In genomic region chr9:98952171-98953050, GRCm38 (mm10) we compare ENCODE assay signal across 10 mouse cellular contexts. TPM values are rescaled to one million over a fixed set of nuclear protein-coding genes. Genes with fewer than 3 reads are reported as not detected.
DNase-seq lines count a peak whose midpoint lies in the region; ATAC-seq and TF ChIP-seq lines count a peak whose summit lies in the region.
"Had no signal": no experiment of that assay in that cellular context is flagged by ENCODE, and none has a peak within 500 bp of the region (broad histone marks: within the 10 kb centered on the region; RNA-seq: fewer than 3 reads in every experiment).

No protein-coding gene starts in this region.

- no peak overlapping the region for H3K27ac ChIP-seq in lung, embryonic 14.5 days (ENCODE audit: low read depth)
- H3K27ac ChIP-seq in hindbrain, postnatal 0 days = no peak overlapping the region
- H3K27ac ChIP-seq in neural tube, embryonic 13.5 days (replicated peaks) = no peak overlapping the region
- H3K27ac ChIP-seq: liver, embryonic 13.5 days had no signal

- no peak overlapping the region for H3K4me3 ChIP-seq in lung, embryonic 14.5 days (ENCODE audit: low read depth, low read length)
- peak overlapping the region; percentile 20 for H3K4me3 ChIP-seq in hindbrain, postnatal 0 days (ENCODE audit: low read length)
- H3K4me3 ChIP-seq in neural tube, embryonic 13.5 days = peak overlapping the region; percentile 23
- H3K4me3 ChIP-seq: liver, embryonic 13.5 days had no signal

- 0 out of 2 replicates have a peak, but pooled peaks have one; percentile 13 for TF ChIP-seq CTCF in lung, embryonic 14.5 days (IDR thresholded peaks at IDR 0.05; ENCODE audit: low read depth)
- peak; percentile 45 for TF ChIP-seq CTCF in hindbrain, postnatal 0 days (IDR thresholded peaks at IDR 0.05; ENCODE audit: low read depth)

- H3K9me3 ChIP-seq in lung, embryonic 14.5 days (ENCODE audit: low read depth, low read length) = no peaks in the 10 kb centered on the region
- H3K9me3 ChIP-seq in hindbrain, postnatal 0 days (ENCODE audit: low read length) = no peaks in the 10 kb centered on the region
- no peaks in the 10 kb centered on the region for H3K9me3 ChIP-seq in neural tube, embryonic 13.5 days
- H3K9me3 ChIP-seq: liver, embryonic 13.5 days had no signal

- peaks cover 80% of the 10 kb centered on the region for H3K27me3 ChIP-seq in lung, embryonic 14.5 days (ENCODE audit: insufficient read depth, low read length)
- peaks cover 62% of the 10 kb centered on the region for H3K27me3 ChIP-seq in hindbrain, postnatal 0 days (ENCODE audit: insufficient read depth, low read length)
- H3K27me3 ChIP-seq in neural tube, embryonic 13.5 days = peaks cover 94% of the 10 kb centered on the region

- peak; percentile 19 for DNase-seq in adrenal gland, postnatal 10 days
- DNase-seq in adrenal gland, adult 18-20 months (ENCODE audit: low spot score in 2 of 2) = no peak
- peak; percentile 39 for DNase-seq in lung, embryonic 14.5 days
- DNase-seq in lung, postnatal 25 days (ENCODE audit: low spot score) = no peak
- peak; percentile 48 for DNase-seq in hindbrain, postnatal 0 days (ENCODE audit: low spot score)
- no peak for DNase-seq in gastrocnemius, postnatal 10 days
- DNase-seq: liver, embryonic 13.5 days had no signal

- H3K36me3 ChIP-seq in lung, embryonic 14.5 days (ENCODE audit: insufficient read depth) = no peaks in the 10 kb centered on the region
- H3K36me3 ChIP-seq in hindbrain, postnatal 0 days (ENCODE audit: insufficient read depth, low read length) = no peaks in the 10 kb centered on the region
- no peaks in the 10 kb centered on the region for H3K36me3 ChIP-seq in neural tube, embryonic 13.5 days
- H3K36me3 ChIP-seq: liver, embryonic 13.5 days had no signal

- H3K4me1 ChIP-seq in lung, embryonic 14.5 days (ENCODE audit: insufficient read depth) = peaks cover 6% of the 10 kb centered on the region; the same call in 1 of the 2 replicates
- H3K4me1 ChIP-seq in hindbrain, postnatal 0 days (ENCODE audit: insufficient read depth, low read length) = peaks cover 13% of the 10 kb centered on the region
- peaks cover 36% of the 10 kb centered on the region for H3K4me1 ChIP-seq in neural tube, embryonic 13.5 days (replicated peaks)

- no peak overlapping the region for H3K9ac ChIP-seq in lung, embryonic 14.5 days
- no peak overlapping the region; the same call in 1 of the 2 replicates for H3K9ac ChIP-seq in hindbrain, postnatal 0 days (replicated peaks; ENCODE audit: low read length)
- no peak overlapping the region for H3K9ac ChIP-seq in neural tube, embryonic 13.5 days
- H3K9ac ChIP-seq: liver, embryonic 13.5 days had no signal

- under 1% methylated on average over 40 of the region's 40 CpGs for WGBS in lung, embryonic 14.5 days
- WGBS in hindbrain, postnatal 0 days = 2% methylated on average over 40 of the region's 40 CpGs
- under 1% methylated on average over 40 of the region's 40 CpGs for WGBS in neural tube, embryonic 13.5 days

- ATAC-seq in lung, embryonic 14.5 days (ENCODE audit: insufficient read depth) = no peak
- ATAC-seq in hindbrain, postnatal 0 days = no peak
- ATAC-seq in neural tube, embryonic 13.5 days (ENCODE audit: low read depth) = no peak
- no peak for ATAC-seq in activated CD4-positive, CD25-positive, alpha-beta regulatory T cell, adult 4 months

- peak overlapping the region; percentile 28; the same call in 1 of the 2 replicates for H3K4me2 ChIP-seq in lung, embryonic 14.5 days
- peak overlapping the region; percentile 43 for H3K4me2 ChIP-seq in hindbrain, postnatal 0 days (ENCODE audit: low read depth, low read length)
- peak overlapping the region; percentile 41 for H3K4me2 ChIP-seq in neural tube, embryonic 13.5 days
- H3K4me2 ChIP-seq: liver, embryonic 13.5 days had no signal

RNA-seq across cellular contexts. Expression of gene Foxl2, which starts 2.7 kb away (rescaled TPM):
- not detected for total RNA-seq in adrenal gland, postnatal 10 days (2021)
- total RNA-seq in adrenal gland, adult 18-20 months (2021) = under 1 TPM in 1 of 2 experiments, not detected in 1; 0.73 TPM
- polyA plus RNA-seq in lung, embryonic 14.5 days (2014; fragmentation: Nextera tagmentation; extraction: Ambion mirVana) = 0.07 TPM in 1 of 2 replicates, not detected in the other
- total RNA-seq in hindbrain, postnatal 0 days (2014; rRNA removed) = 0.04 and 0.05 TPM in 2 replicates
- polyA plus RNA-seq in hindbrain, postnatal 0 days (2015; fragmentation: Nextera tagmentation; extraction: Ambion mirVana) = 0.28 and 0.57 TPM in 2 replicates
- polyA plus RNA-seq in neural tube, embryonic 13.5 days (2015; fragmentation: Nextera tagmentation; extraction: Ambion mirVana) = 0.63 and 0.68 TPM in 2 replicates
- polyA plus RNA-seq in activated CD4-positive, CD25-positive, alpha-beta regulatory T cell, adult 4 months (2017; shearing (Covaris generic)) = not detected
- not detected for total RNA-seq in gastrocnemius, postnatal 10 days (2021)
- polyA plus RNA-seq: liver, embryonic 13.5 days; stomach, embryonic 14.5 days had no signal

RNA-seq across cellular contexts. Expression of gene Faim, which starts 33.8 kb away (rescaled TPM):
- total RNA-seq in adrenal gland, postnatal 10 days (2021) = 10 to 100 TPM; 19.1 to 22.2 TPM
- total RNA-seq in adrenal gland, adult 18-20 months (2021) = 10 to 100 TPM; 16.6 to 20.9 TPM
- 45.1 and 47.7 TPM in 2 replicates for polyA plus RNA-seq in lung, embryonic 14.5 days (2014; fragmentation: Nextera tagmentation; extraction: Ambion mirVana)
- 31.3 and 32.1 TPM in 2 replicates for total RNA-seq in hindbrain, postnatal 0 days (2014; rRNA removed)
- polyA plus RNA-seq in hindbrain, postnatal 0 days (2015; fragmentation: Nextera tagmentation; extraction: Ambion mirVana) = 116 and 123 TPM in 2 replicates
- polyA plus RNA-seq in neural tube, embryonic 13.5 days (2015; fragmentation: Nextera tagmentation; extraction: Ambion mirVana) = 106 and 127 TPM in 2 replicates
- polyA plus RNA-seq in activated CD4-positive, CD25-positive, alpha-beta regulatory T cell, adult 4 months (2017; shearing (Covaris generic)) = 10 to 100 TPM; 62.0 to 71.2 TPM
- 1 to 10 TPM; 5.6 to 6.2 TPM for total RNA-seq in gastrocnemius, postnatal 10 days (2021)

RNA-seq across cellular contexts. Expression of gene 7420426K07Rik, which starts 49.5 kb away (rescaled TPM):
- total RNA-seq in adrenal gland, postnatal 10 days (2021) = not detected
- not detected for total RNA-seq in adrenal gland, adult 18-20 months (2021)
- not detected in 2 replicates for polyA plus RNA-seq in lung, embryonic 14.5 days (2014; fragmentation: Nextera tagmentation; extraction: Ambion mirVana)
- not detected in 2 replicates for total RNA-seq in hindbrain, postnatal 0 days (2014; rRNA removed)
- not detected in 2 replicates for polyA plus RNA-seq in hindbrain, postnatal 0 days (2015; fragmentation: Nextera tagmentation; extraction: Ambion mirVana)
- not detected in 2 replicates for polyA plus RNA-seq in neural tube, embryonic 13.5 days (2015; fragmentation: Nextera tagmentation; extraction: Ambion mirVana)
- polyA plus RNA-seq in activated CD4-positive, CD25-positive, alpha-beta regulatory T cell, adult 4 months (2017; shearing (Covaris generic)) = not detected
- not detected for total RNA-seq in gastrocnemius, postnatal 10 days (2021)
- polyA plus RNA-seq: liver, embryonic 13.5 days; stomach, embryonic 14.5 days had no signal

Comparison
In these comparisons a context has a peak if more than half of its experiments do, and no peak if none do; other contexts are left out.
1. DNase-seq: peak in adrenal gland, postnatal 10 days (single experiment), lung, embryonic 14.5 days (single experiment) and hindbrain, postnatal 0 days (single experiment); none in adrenal gland, adult 18-20 months (0 of 2), lung, postnatal 25 days (single experiment) and gastrocnemius, postnatal 10 days (single experiment).
2. Peak in every context shown above with its lines, with median percentiles within 50 percentile points of each other: H3K4me2 ChIP-seq.